Mouse (Mus musculus) B cell, adult 67 days (primary cell): ENCODE measurements around the gene Kcne2. TPM values are rescaled to one million over a fixed set of nuclear protein-coding genes. Genes with fewer than 3 reads are reported as not detected.

Experiments used
- total RNA-seq, 2 experiments: library from RNA; stranded (reverse); gene quantifications; 4 replicates each; pipeline ENCODE4 v1.2.4; 2023

Gene Kcne2
- not detected for total RNA-seq

GRCm38 (mm10) chr16:92292101-92292500, at the start of gene Kcne2:
TSS of gene Kcne2 (plus strand) at chr16:92292389.

GRCm38 (mm10) chr16:92300649-92301411, 8.6 kb downstream of the Kcne2 start, which contains the start of gene Smim11:
TSS of gene Smim11 (plus strand) at chr16:92301286.

GRCm38 (mm10) chr16:92321341-92321740, 29.2 kb downstream of the Kcne2 start, which contains the start of gene Fam243:
TSS of gene Fam243 (minus strand) at chr16:92321441.

Other genes with a start within 250 kb of the Kcne2 start
- gene Mrps6, start 234.1 kb upstream of the Kcne2 start, total RNA-seq = 10 to 100 TPM in 1 of 2 experiments, 1 to 10 TPM in 1; 8.9 to 16.0 TPM
- not detected for gene Gm49711, start 234.1 kb upstream of the Kcne2 start, total RNA-seq
- 1 to 10 TPM; 4.6 to 8.1 TPM for gene Slc5a3, start 234.1 kb upstream of the Kcne2 start, total RNA-seq
- gene Smim11, start 8.9 kb downstream of the Kcne2 start, total RNA-seq = 10 to 100 TPM; 26.1 to 30.3 TPM
- not detected for gene Fam243, start 29.1 kb downstream of the Kcne2 start, total RNA-seq
- not detected for gene Kcne1, start 67.1 kb downstream of the Kcne2 start, total RNA-seq
- gene Rcan1, start 178.5 kb downstream of the Kcne2 start, total RNA-seq = 1 to 10 TPM; 8.7 to 9.2 TPM
- not detected for gene Clic6, start 193.3 kb downstream of the Kcne2 start, total RNA-seq